Mouse (Mus musculus): ENCODE data around the gene Nfs1. TPM values are rescaled to one million over a fixed set of nuclear protein-coding genes. Genes with fewer than 3 reads are reported as not detected.
A peak's percentile ranks its signal among the peaks of the same experiment; 100 is the strongest.
"Not testable (repeated sequence)": the region's sequence is repeated elsewhere in the genome, so short reads cannot be mapped to it uniquely, and the experiment has no call there.

The Nfs1 gene
- polyA plus RNA-seq, 1 experiment from 2014 or later, result 38.0 TPM

- H3K4me2 ChIP-seq (ENCODE audit: low read depth), result no peak within 1 kb of the TSS
- 88% methylated on average over 5 of the region's 5 CpGs for WGBS
- no peaks in the 10 kb centered on the region for H3K9me3 ChIP-seq (ENCODE audit: control insufficient read depth, low read length)
- no peaks in the 10 kb centered on the region for H3K27me3 ChIP-seq (ENCODE audit: control insufficient read depth, insufficient read depth, low read length)
- no peak within 1 kb of the TSS for H3K4me3 ChIP-seq (ENCODE audit: low read depth, low read length)
- H3K36me3 ChIP-seq (ENCODE audit: control insufficient read depth, insufficient read depth, low read length), result no peaks in the 10 kb centered on the region
- no peak within 1 kb of the TSS for H3K9ac ChIP-seq (ENCODE audit: low read length)
- no peak within 1 kb of the TSS for H3K27ac ChIP-seq (ENCODE audit: low read depth, low read length)
- DNase-seq (ENCODE audit: low spot score), result no peak
- ATAC-seq (ENCODE audit: insufficient read depth, low FRiP score, low TSS enrichment), result no peak
- H3K4me1 ChIP-seq (ENCODE audit: control insufficient read depth, insufficient read depth, low read length), result no peaks in the 10 kb centered on the region
These were observed 17.0 kb downstream of the Nfs1 start, which contains the start of gene Gm28036 for GRCm38 (mm10) chr2:156126992-156127391. Gm28036 (minus strand) TSS chr2:156127092.

- H3K36me3 ChIP-seq (ENCODE audit: control insufficient read depth, insufficient read depth, low read length), result no peaks in the 10 kb centered on the region
- H3K4me3 ChIP-seq (ENCODE audit: low read depth, low read length), result no peak overlapping the region
- no peaks in the 10 kb centered on the region for H3K9me3 ChIP-seq (ENCODE audit: control insufficient read depth, low read length)
- H3K4me1 ChIP-seq (ENCODE audit: control insufficient read depth, insufficient read depth, low read length), result no peaks in the 10 kb centered on the region
- no peak overlapping the region for H3K9ac ChIP-seq (ENCODE audit: low read length)
- no peak overlapping the region for H3K4me2 ChIP-seq (ENCODE audit: low read depth)
- no peak for DNase-seq (ENCODE audit: low spot score)
- ATAC-seq (ENCODE audit: insufficient read depth, low FRiP score, low TSS enrichment), result no peak
- WGBS, result 92% methylated on average over 5 of the region's 5 CpGs
- no peaks in the 10 kb centered on the region for H3K27me3 ChIP-seq (ENCODE audit: control insufficient read depth, insufficient read depth, low read length)
- H3K27ac ChIP-seq (ENCODE audit: low read depth, low read length), result no peak overlapping the region
These were observed 20.3 kb downstream of the Nfs1 start for GRCm38 (mm10) chr2:156123731-156124130.

DNA sequence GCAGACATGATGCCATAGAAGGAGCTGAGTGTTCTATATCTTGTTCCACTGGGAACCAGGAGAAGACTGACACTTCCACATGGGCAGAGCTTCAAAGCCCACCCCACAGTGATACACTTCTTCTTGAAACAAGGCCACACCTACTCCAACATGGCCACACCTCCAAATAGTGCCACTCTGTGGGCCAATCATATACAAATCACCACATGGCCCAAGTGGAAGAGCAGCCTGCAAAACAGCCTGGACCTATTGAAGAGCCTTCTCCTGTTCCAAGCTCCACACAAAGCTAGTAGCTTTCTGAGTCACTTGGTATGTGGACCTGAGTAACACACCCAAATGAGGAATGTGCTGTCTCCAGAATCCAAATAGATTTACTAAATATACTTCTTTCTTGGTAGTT, 24.4 kb downstream of the Nfs1 start:
- Histone ChIP-seq H3K27ac (ENCODE audit: low read depth, low read length) (no peak overlapping the region), H3K36me3 (ENCODE audit: control insufficient read depth, insufficient read depth, low read length) (no peaks in the 10 kb centered on the region), H3K9me3 (ENCODE audit: control insufficient read depth, low read length) (no peaks in the 10 kb centered on the region), H3K27me3 (ENCODE audit: control insufficient read depth, insufficient read depth, low read length) (no peaks in the 10 kb centered on the region), H3K4me2 (ENCODE audit: low read depth) (no peak overlapping the region), H3K9ac (ENCODE audit: low read length) (no peak overlapping the region), H3K4me1 (ENCODE audit: control insufficient read depth, insufficient read depth, low read length) (no peaks in the 10 kb centered on the region), H3K4me3 (ENCODE audit: low read depth, low read length) (no peak overlapping the region)
- ATAC-seq (ENCODE audit: insufficient read depth, low FRiP score, low TSS enrichment) (no peak), DNase-seq (ENCODE audit: low spot score) (no peak)

DNA sequence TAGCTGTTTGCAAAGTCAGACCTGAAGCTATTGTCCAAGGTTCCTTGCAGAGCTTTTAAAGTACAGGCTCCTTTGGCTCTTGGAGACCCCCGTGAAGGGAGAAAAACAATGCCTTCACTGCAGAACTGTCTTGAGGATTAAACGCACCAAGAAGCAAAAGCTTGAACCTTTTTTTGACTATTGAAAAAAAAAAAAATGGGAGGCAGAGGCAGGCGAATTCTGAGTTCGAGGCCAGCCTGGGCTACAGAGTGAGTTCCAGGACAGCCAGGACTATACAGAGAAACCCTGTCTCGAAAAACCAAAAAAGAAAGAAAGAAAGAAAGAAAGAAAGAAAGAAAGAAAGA, 31.9 kb downstream of the Nfs1 start:
- not testable (repeated sequence) for H3K36me3 ChIP-seq (ENCODE audit: control insufficient read depth, insufficient read depth, low read length); H3K27ac ChIP-seq (ENCODE audit: low read depth, low read length); H3K4me1 ChIP-seq (ENCODE audit: control insufficient read depth, insufficient read depth, low read length); ATAC-seq (ENCODE audit: insufficient read depth, low FRiP score, low TSS enrichment); DNase-seq (ENCODE audit: low spot score); H3K27me3 ChIP-seq (ENCODE audit: control insufficient read depth, insufficient read depth, low read length); H3K9me3 ChIP-seq (ENCODE audit: control insufficient read depth, low read length)
- Histone ChIP-seq H3K9ac (ENCODE audit: low read length) (peak overlapping the region; percentile 99), H3K4me2 (ENCODE audit: low read depth) (peak overlapping the region; percentile 32), H3K4me3 (ENCODE audit: low read depth, low read length) (peak overlapping the region; percentile 81)
- 28% methylated on average over 5 of the region's 5 CpGs for WGBS

DNA sequence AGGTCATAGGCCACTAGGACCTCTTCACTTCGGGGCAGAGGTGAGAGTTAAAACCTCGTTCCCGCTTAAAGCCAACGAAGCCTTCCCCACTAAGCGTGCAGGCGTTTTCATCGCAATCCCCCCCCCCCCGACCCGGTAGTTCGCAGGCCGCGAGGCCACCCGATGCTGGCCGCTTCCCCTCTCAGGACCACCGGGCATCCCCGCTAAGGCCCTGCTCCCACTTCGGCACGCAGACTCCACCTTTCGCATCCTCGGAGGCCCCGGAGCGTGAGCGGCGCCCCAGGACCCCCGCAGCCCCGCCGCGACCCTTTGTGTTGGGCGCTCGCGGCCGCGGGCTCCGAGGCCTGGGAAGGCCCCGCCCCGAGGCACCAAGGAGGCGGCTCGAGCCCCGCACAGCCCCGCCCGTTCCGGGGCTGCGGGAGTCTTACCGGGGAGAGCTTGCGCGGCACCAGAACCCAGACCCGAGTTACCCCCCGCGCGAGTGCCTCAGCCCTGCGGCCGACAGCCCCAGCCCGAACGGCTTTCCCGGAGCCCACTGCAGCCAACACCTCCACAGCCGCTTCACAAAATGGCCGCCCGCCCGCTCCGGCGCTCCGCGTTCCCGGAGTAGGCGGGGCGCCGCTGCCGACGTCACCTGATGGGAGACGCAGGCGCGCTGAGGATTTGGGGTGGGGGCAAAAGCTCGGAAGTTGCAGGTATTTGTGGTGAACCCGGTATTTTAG, 32.5 kb downstream of the Nfs1 start, which contains the start of the genes Cpne1 and Rbm12:
TSS of gene Cpne1 (minus strand) at position 608 of the 722 bp plus-strand sequence.
TSS of gene Rbm12 (minus strand) at position 621 of the 722 bp plus-strand sequence.
- Histone ChIP-seq H3K4me3 (ENCODE audit: low read depth, low read length) (peak within 1 kb of the TSS; percentile 81), H3K4me2 (ENCODE audit: low read depth) (peak within 1 kb of the TSS; percentile 86), H3K27ac (ENCODE audit: low read depth, low read length) (peak within 1 kb of the TSS; percentile 92), H3K4me1 (ENCODE audit: control insufficient read depth, insufficient read depth, low read length) (peaks cover 8% of the 10 kb centered on the region), H3K9me3 (ENCODE audit: control insufficient read depth, low read length) (no peaks in the 10 kb centered on the region), H3K27me3 (ENCODE audit: control insufficient read depth, insufficient read depth, low read length) (no peaks in the 10 kb centered on the region), H3K36me3 (ENCODE audit: control insufficient read depth, insufficient read depth, low read length) (no peaks in the 10 kb centered on the region), H3K9ac (ENCODE audit: low read length) (peak within 1 kb of the TSS; percentile 99)
- ATAC-seq (ENCODE audit: insufficient read depth, low FRiP score, low TSS enrichment) (peak; percentile 86), DNase-seq (ENCODE audit: low spot score) (peak; percentile 96)
- under 1% methylated on average over 73 of the region's 74 CpGs for WGBS

- no peaks in the 10 kb centered on the region for H3K27me3 ChIP-seq (ENCODE audit: control insufficient read depth, insufficient read depth, low read length)
- H3K4me1 ChIP-seq (ENCODE audit: control insufficient read depth, insufficient read depth, low read length), result peaks cover 8% of the 10 kb centered on the region
- H3K27ac ChIP-seq (ENCODE audit: low read depth, low read length), result peak overlapping the region; percentile 92
- ATAC-seq (ENCODE audit: insufficient read depth, low FRiP score, low TSS enrichment) (peak; percentile 45; the same call in 1 of the 2 replicates), DNase-seq (ENCODE audit: low spot score) (peak; percentile 56)
- no peaks in the 10 kb centered on the region for H3K9me3 ChIP-seq (ENCODE audit: control insufficient read depth, low read length)
- peak overlapping the region; percentile 86 for H3K4me2 ChIP-seq (ENCODE audit: low read depth)
- no peaks in the 10 kb centered on the region for H3K36me3 ChIP-seq (ENCODE audit: control insufficient read depth, insufficient read depth, low read length)
- WGBS, result 2% methylated on average over 16 of the region's 16 CpGs
- peak overlapping the region; percentile 99 for H3K9ac ChIP-seq (ENCODE audit: low read length)
- peak overlapping the region; percentile 81 for H3K4me3 ChIP-seq (ENCODE audit: low read depth, low read length)
These were observed 33.2 kb downstream of the Nfs1 start for GRCm38 (mm10) chr2:156110627-156111357.

- H3K36me3 ChIP-seq (ENCODE audit: control insufficient read depth, insufficient read depth, low read length), result peaks cover 6% of the 10 kb centered on the region
- no peak overlapping the region for H3K4me3 ChIP-seq (ENCODE audit: low read depth, low read length)
- H3K27me3 ChIP-seq (ENCODE audit: control insufficient read depth, insufficient read depth, low read length), result no peaks in the 10 kb centered on the region
- no peak overlapping the region for H3K27ac ChIP-seq (ENCODE audit: low read depth, low read length)
- H3K4me2 ChIP-seq (ENCODE audit: low read depth), result no peak overlapping the region
- H3K9me3 ChIP-seq (ENCODE audit: control insufficient read depth, low read length), result no peaks in the 10 kb centered on the region
- DNase-seq (ENCODE audit: low spot score) (no peak), ATAC-seq (ENCODE audit: insufficient read depth, low FRiP score, low TSS enrichment) (no peak)
- WGBS, result 91% methylated on average over 5 of the region's 5 CpGs
- no peaks in the 10 kb centered on the region for H3K4me1 ChIP-seq (ENCODE audit: control insufficient read depth, insufficient read depth, low read length)
- no peak overlapping the region for H3K9ac ChIP-seq (ENCODE audit: low read length)
These were observed 52.1 kb downstream of the Nfs1 start for GRCm38 (mm10) chr2:156091926-156092325.

- ATAC-seq (ENCODE audit: insufficient read depth, low FRiP score, low TSS enrichment) (no peak), DNase-seq (ENCODE audit: low spot score) (no peak)
- Histone ChIP-seq H3K27ac (ENCODE audit: low read depth, low read length) (no peak overlapping the region), H3K4me1 (ENCODE audit: control insufficient read depth, insufficient read depth, low read length) (no peaks in the 10 kb centered on the region), H3K27me3 (ENCODE audit: control insufficient read depth, insufficient read depth, low read length) (no peaks in the 10 kb centered on the region), H3K4me3 (ENCODE audit: low read depth, low read length) (no peak overlapping the region), H3K9me3 (ENCODE audit: control insufficient read depth, low read length) (no peaks in the 10 kb centered on the region), H3K9ac (ENCODE audit: low read length) (no peak overlapping the region), H3K36me3 (ENCODE audit: control insufficient read depth, insufficient read depth, low read length) (no peaks in the 10 kb centered on the region), H3K4me2 (ENCODE audit: low read depth) (no peak overlapping the region)
- 75% methylated on average over 1 of the region's 1 CpGs for WGBS
These were observed 54.2 kb downstream of the Nfs1 start for GRCm38 (mm10) chr2:156089799-156090198.
